Mouse (Mus musculus) neural tube, embryonic 10.5 days (tissue): ENCODE results near the gene Fam189a1.

ENCODE experiments used
- DNase-seq: peaks from one replicate; pipeline ENCODE4 v3.0.0-alpha.2; 2017; ENCODE audit warnings: low spot score; ENCODE audit errors: extremely low spot score

Gene Fam189a1

GRCm38 (mm10) chr7:65156514-65156911 is at the start of gene Fam189a1:
Fam189a1 (minus strand) TSS chr7:65156570.
- DNase-seq, result peak; percentile 75

- peak; percentile 6 for DNase-seq
These were observed 49.7 kb upstream of the Fam189a1 start for GRCm38 (mm10) chr7:65206021-65206420.

GRCm38 (mm10) chr7:65202719-65203118 is 46.3 kb upstream of the Fam189a1 start:
- peak; percentile 10 for DNase-seq

- DNase-seq, result peak; percentile 40
These were observed 24.3 kb upstream of the Fam189a1 start for GRCm38 (mm10) chr7:65180694-65181093.

GRCm38 (mm10) chr7:65170762-65171161 is 14.4 kb upstream of the Fam189a1 start:
- DNase-seq, result no peak

GRCm38 (mm10) chr7:65157031-65158025 is 958 bp upstream of the Fam189a1 start:
- peak; percentile 22 for DNase-seq

GRCm38 (mm10) chr7:65155628-65156513 is 499 bp downstream of the Fam189a1 start:
- peak; percentile 77 for DNase-seq

GRCm38 (mm10) chr7:65154576-65154975 is 1.8 kb downstream of the Fam189a1 start:
- peak; percentile 14 for DNase-seq

- DNase-seq, result peak; percentile 11
These were observed 2.5 kb downstream of the Fam189a1 start for GRCm38 (mm10) chr7:65153846-65154245.

GRCm38 (mm10) chr7:65151526-65151925 is 4.8 kb downstream of the Fam189a1 start:
- no peak for DNase-seq

- DNase-seq, result no peak
These were observed 7.3 kb downstream of the Fam189a1 start for GRCm38 (mm10) chr7:65149040-65149439.

GRCm38 (mm10) chr7:65144881-65145280 is 11.5 kb downstream of the Fam189a1 start:
- no peak for DNase-seq

GRCm38 (mm10) chr7:65141907-65142698 is 14.3 kb downstream of the Fam189a1 start:
- DNase-seq, result no peak

GRCm38 (mm10) chr7:65140832-65141231 is 15.5 kb downstream of the Fam189a1 start:
- DNase-seq, result no peak

GRCm38 (mm10) chr7:65140099-65140498 is 16.3 kb downstream of the Fam189a1 start:
- DNase-seq, result no peak

GRCm38 (mm10) chr7:65123766-65124165 is 32.6 kb downstream of the Fam189a1 start:
- no peak for DNase-seq

- DNase-seq, result no peak
These were observed 39.5 kb downstream of the Fam189a1 start for GRCm38 (mm10) chr7:65116903-65117302.

- DNase-seq, result no peak
These were observed 41.0 kb downstream of the Fam189a1 start for GRCm38 (mm10) chr7:65115366-65115765.

- no peak for DNase-seq
These were observed 44.7 kb downstream of the Fam189a1 start for GRCm38 (mm10) chr7:65111664-65112063.

- DNase-seq, result no peak
These were observed 50.8 kb downstream of the Fam189a1 start for GRCm38 (mm10) chr7:65105566-65105965.

GRCm38 (mm10) chr7:65105097-65105467 is 51.3 kb downstream of the Fam189a1 start:
- no peak for DNase-seq
